Mouse (Mus musculus): Measurements from ENCODE around the gene Shoc2. TPM values are rescaled to one million over a fixed set of nuclear protein-coding genes. Genes with fewer than 3 reads are reported as not detected.

Gene Shoc2
- polyA plus RNA-seq (2012; rRNA removed) = 16.3 and 19.1 TPM in 2 replicates

GRCm38 (mm10) chr19:53943802-53944785 is at the start of gene Shoc2, which contains the start of gene Bbip1:
Gene Shoc2 (plus strand): TSS chr19:53944306.
Gene Bbip1 (minus strand): TSS chr19:53944627.
- no peaks in the 10 kb centered on the region for H3K36me3 ChIP-seq (ENCODE audit: control insufficient read depth, insufficient read depth, low read length)
- WGBS = under 1% methylated on average over 62 of the region's 62 CpGs
- H3K27me3 ChIP-seq (replicated peaks; ENCODE audit: control insufficient read depth, insufficient read depth, low read length) = no peaks in the 10 kb centered on the region
- peak; percentile 100 for DNase-seq
- TF ChIP-seq CTCF (conservative IDR thresholded peaks at IDR 0.05; ENCODE audit: insufficient read depth, insufficient read length, low read depth, low read length) (0 out of 2 replicates have a peak, but pooled peaks have one; percentile 2), POLR2A (IDR thresholded peaks at IDR 0.05; ENCODE audit: low read depth, low read length) (peak; percentile 88)
- peak within 1 kb of the TSS; percentile 74 for H3K4me3 ChIP-seq (ENCODE audit: insufficient read depth, low read depth, low read length)
- H3K4me1 ChIP-seq (ENCODE audit: control insufficient read depth, insufficient read depth, low read length) = peaks cover 7% of the 10 kb centered on the region; the same call in 1 of the 2 replicates
- peak within 1 kb of the TSS; percentile 64 for H3K27ac ChIP-seq (ENCODE audit: insufficient read depth, low read depth, low read length)

- H3K4me1 ChIP-seq (ENCODE audit: control insufficient read depth, insufficient read depth, low read length) = no peaks in the 10 kb centered on the region
- H3K27ac ChIP-seq (ENCODE audit: insufficient read depth, low read depth, low read length) = peak overlapping the region; percentile 62; the same call in 1 of the 2 replicates
- no peaks in the 10 kb centered on the region for H3K27me3 ChIP-seq (replicated peaks; ENCODE audit: control insufficient read depth, insufficient read depth, low read length)
- no peak for TF ChIP-seq POLR2A (IDR thresholded peaks at IDR 0.05; ENCODE audit: low read depth, low read length)
- no peak for TF ChIP-seq CTCF (conservative IDR thresholded peaks at IDR 0.05; ENCODE audit: insufficient read depth, insufficient read length, low read depth, low read length)
- 61% methylated on average over 12 of the region's 12 CpGs for WGBS
- H3K36me3 ChIP-seq (ENCODE audit: control insufficient read depth, insufficient read depth, low read length) = no peaks in the 10 kb centered on the region
- H3K4me3 ChIP-seq (ENCODE audit: insufficient read depth, low read depth, low read length) = no peak overlapping the region
- peak; percentile 66 for DNase-seq
Observed at GRCm38 (mm10) chr19:53894538-53895121, 49.5 kb upstream of the Shoc2 start.

DNA sequence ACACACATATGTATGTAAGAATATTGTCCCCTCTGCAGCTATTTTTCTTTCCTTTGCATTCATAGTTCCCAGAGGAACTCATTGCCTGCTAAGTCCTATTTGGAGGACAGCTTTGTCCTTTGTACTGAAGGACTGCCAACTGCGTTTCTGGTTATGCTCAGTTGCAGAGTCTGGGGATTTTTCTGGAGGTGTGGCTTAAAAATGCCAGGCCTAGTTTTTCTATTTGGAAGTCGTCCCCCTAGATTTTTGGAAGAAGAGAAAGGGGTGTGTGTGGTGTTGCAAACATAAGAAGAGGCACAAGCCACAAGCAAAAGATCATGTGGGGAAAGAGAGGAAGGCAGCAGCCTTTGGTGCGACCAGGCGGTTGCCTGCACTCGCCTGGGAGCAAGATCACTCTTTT is 46.1 kb upstream of the Shoc2 start:
- DNase-seq = no peak
- no peaks in the 10 kb centered on the region for H3K36me3 ChIP-seq (ENCODE audit: control insufficient read depth, insufficient read depth, low read length)
- H3K4me3 ChIP-seq (ENCODE audit: insufficient read depth, low read depth, low read length) = no peak overlapping the region
- TF ChIP-seq POLR2A (IDR thresholded peaks at IDR 0.05; ENCODE audit: low read depth, low read length) (no peak), CTCF (conservative IDR thresholded peaks at IDR 0.05; ENCODE audit: insufficient read depth, insufficient read length, low read depth, low read length) (no peak)
- 0 out of 2 replicates have a peak overlapping the region, but pooled peaks have one; percentile 12 for H3K27ac ChIP-seq (ENCODE audit: insufficient read depth, low read depth, low read length)
- H3K4me1 ChIP-seq (ENCODE audit: control insufficient read depth, insufficient read depth, low read length) = peaks cover 6% of the 10 kb centered on the region; the same call in 1 of the 2 replicates
- WGBS = 77% methylated on average over 5 of the region's 5 CpGs
- H3K27me3 ChIP-seq (replicated peaks; ENCODE audit: control insufficient read depth, insufficient read depth, low read length) = no peaks in the 10 kb centered on the region

GRCm38 (mm10) chr19:53898498-53898897 is 45.6 kb upstream of the Shoc2 start:
- 79% methylated on average over 4 of the region's 4 CpGs for WGBS
- Histone ChIP-seq H3K36me3 (ENCODE audit: control insufficient read depth, insufficient read depth, low read length) (no peaks in the 10 kb centered on the region), H3K4me1 (ENCODE audit: control insufficient read depth, insufficient read depth, low read length) (peaks cover 6% of the 10 kb centered on the region; the same call in 1 of the 2 replicates), H3K27ac (ENCODE audit: insufficient read depth, low read depth, low read length) (0 out of 2 replicates have a peak overlapping the region, but pooled peaks have one; percentile 12), H3K4me3 (ENCODE audit: insufficient read depth, low read depth, low read length) (no peak overlapping the region), H3K27me3 (replicated peaks; ENCODE audit: control insufficient read depth, insufficient read depth, low read length) (no peaks in the 10 kb centered on the region)
- DNase-seq = no peak
- TF ChIP-seq POLR2A (IDR thresholded peaks at IDR 0.05; ENCODE audit: low read depth, low read length) = no peak

- H3K4me3 ChIP-seq (ENCODE audit: insufficient read depth, low read depth, low read length) = no peak overlapping the region
- H3K27me3 ChIP-seq (replicated peaks; ENCODE audit: control insufficient read depth, insufficient read depth, low read length) = no peaks in the 10 kb centered on the region
- H3K36me3 ChIP-seq (ENCODE audit: control insufficient read depth, insufficient read depth, low read length) = no peaks in the 10 kb centered on the region
- no peak for DNase-seq
- H3K4me1 ChIP-seq (ENCODE audit: control insufficient read depth, insufficient read depth, low read length) = peaks cover 6% of the 10 kb centered on the region; the same call in 1 of the 2 replicates
- WGBS = 81% methylated on average over 25 of the region's 25 CpGs
- H3K27ac ChIP-seq (ENCODE audit: insufficient read depth, low read depth, low read length) = no peak overlapping the region
- TF ChIP-seq POLR2A (IDR thresholded peaks at IDR 0.05; ENCODE audit: low read depth, low read length) (no peak), CTCF (conservative IDR thresholded peaks at IDR 0.05; ENCODE audit: insufficient read depth, insufficient read length, low read depth, low read length) (no peak)
Observed at GRCm38 (mm10) chr19:53898970-53899900, 44.9 kb upstream of the Shoc2 start.

GRCm38 (mm10) chr19:53899941-53900610 is 44.0 kb upstream of the Shoc2 start:
- H3K27me3 ChIP-seq (replicated peaks; ENCODE audit: control insufficient read depth, insufficient read depth, low read length) = no peaks in the 10 kb centered on the region
- H3K36me3 ChIP-seq (ENCODE audit: control insufficient read depth, insufficient read depth, low read length) = no peaks in the 10 kb centered on the region
- H3K4me1 ChIP-seq (ENCODE audit: control insufficient read depth, insufficient read depth, low read length) = peaks cover 6% of the 10 kb centered on the region; the same call in 1 of the 2 replicates
- WGBS = 83% methylated on average over 14 of the region's 14 CpGs
- H3K4me3 ChIP-seq (ENCODE audit: insufficient read depth, low read depth, low read length) = no peak overlapping the region
- no peak overlapping the region for H3K27ac ChIP-seq (ENCODE audit: insufficient read depth, low read depth, low read length)
- TF ChIP-seq CTCF (conservative IDR thresholded peaks at IDR 0.05; ENCODE audit: insufficient read depth, insufficient read length, low read depth, low read length) (no peak), POLR2A (IDR thresholded peaks at IDR 0.05; ENCODE audit: low read depth, low read length) (no peak)
- DNase-seq = no peak

All from kidney, adult 2 months (tissue).